Mouse (Mus musculus) adrenal gland, postnatal 14 days (tissue): ENCODE measurements around the gene Runx2. TPM values are rescaled to one million over a fixed set of nuclear protein-coding genes. Genes with fewer than 3 reads are reported as not detected.

Source experiments
- DNase-seq: peaks from one replicate; pipeline ENCODE4 v3.0.0; 2021; ENCODE audit warnings: mixed read lengths
- total RNA-seq: library from RNA; stranded (reverse); gene quantifications from 2 replicates; pipeline ENCODE4 v1.2.3, GENCODE M21; 2021

Runx2 gene
- total RNA-seq, 1 experiment from 2014 or later, result 15.9 TPM

GRCm38 (mm10) chr17:44460156-44460555 lies 354.4 kb downstream of the Runx2 start:
- DNase-seq, result peak; percentile 12

- no peak for DNase-seq
Observed at GRCm38 (mm10) chr17:44459029-44459428, 355.6 kb downstream of the Runx2 start.

GRCm38 (mm10) chr17:44456696-44457095 lies 357.9 kb downstream of the Runx2 start:
- DNase-seq, result no peak

GRCm38 (mm10) chr17:44455681-44456600 lies 358.7 kb downstream of the Runx2 start:
- DNase-seq, result peak; percentile 79

GRCm38 (mm10) chr17:44449915-44450471 lies 364.6 kb downstream of the Runx2 start:
- peak; percentile 10 for DNase-seq

Other genes with a start within 250 kb of the Runx2 start
- gene Supt3, start 37.6 kb downstream of the Runx2 start, total RNA-seq, result 20.7 and 22.3 TPM in 2 replicates